Mouse (Mus musculus) mouse embryonic stem cell (cell line): Measurements from ENCODE around the gene Clcn1.

Source experiments
- in situ Hi-C, 2 experiments: fragments of 300-500 bp; cut with MboI; formaldehyde crosslinking; loops; 1 replicate in 1 of 2; 3 replicates in 1 of 2; pipeline ENCODE4 v1.14.3; 2019 to 2020; ENCODE audit warnings: low sequenced_read_pairs in 2 of 2, low pct_unique_long_range_greater_than_20kb in 1 of 2, mixed read lengths in 1 of 2; ENCODE audit not compliant: unreplicated experiment in 1 of 2

The Clcn1 gene

DNA sequence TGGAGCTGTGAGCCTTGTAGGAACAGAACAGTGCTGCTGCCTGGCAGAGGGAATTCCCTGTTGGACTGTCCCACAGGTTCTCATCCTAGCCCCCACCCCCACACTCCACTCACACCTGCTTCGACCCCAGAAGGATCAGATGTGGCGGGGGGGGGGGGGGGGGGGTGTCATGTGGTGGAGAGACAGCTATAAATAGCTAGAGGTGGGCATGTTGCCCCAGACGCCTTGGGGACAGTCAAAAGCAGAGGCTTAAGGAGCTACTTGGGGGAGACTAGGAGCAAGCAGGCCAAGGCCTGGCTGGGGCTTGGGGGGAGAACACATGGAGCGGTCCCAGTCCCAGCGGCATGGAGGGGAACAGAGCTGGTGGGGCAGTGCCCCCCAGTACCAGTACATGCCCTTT, at the start of gene Clcn1:
Gene Clcn1, plus strand, starts transcription at position 238 of the 400 bp plus-strand sequence.
- in situ Hi-C loops = loop anchor here in 1 of 2 experiments (25.0 kb wide), 1 partner anchor 1924 kb away; no protein-coding TSS in a partner anchor

DNA sequence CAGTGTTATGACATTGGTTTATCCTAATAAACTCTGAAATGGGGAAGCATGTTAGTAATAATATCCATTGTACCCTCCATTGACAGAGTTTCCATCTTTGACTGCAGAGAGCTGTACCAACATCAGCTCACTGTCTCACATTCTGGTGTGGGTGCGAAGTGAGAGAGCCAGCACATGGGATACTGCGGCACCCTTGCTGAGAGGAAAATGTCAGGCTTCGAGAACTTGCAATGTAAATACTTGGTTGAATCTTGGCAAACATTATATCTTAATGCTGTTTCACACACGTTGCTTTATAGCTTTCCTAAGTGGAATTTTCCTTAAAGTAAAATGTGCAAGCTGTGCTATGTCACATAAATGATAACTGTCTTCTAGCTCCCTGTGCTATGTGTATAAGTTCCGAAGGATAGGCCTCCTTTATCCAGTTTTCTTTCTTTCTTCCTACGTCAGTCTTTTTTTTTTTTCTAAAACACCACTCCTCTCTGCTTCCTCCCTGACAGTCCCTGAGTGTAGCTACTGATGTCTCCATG, 49.1 kb upstream of the Clcn1 start:
- in situ Hi-C loops = loop anchor here in 1 of 2 experiments (25.0 kb wide), 1 partner anchor 350 kb away; the partner anchor contains the start of gene Tcaf3

DNA sequence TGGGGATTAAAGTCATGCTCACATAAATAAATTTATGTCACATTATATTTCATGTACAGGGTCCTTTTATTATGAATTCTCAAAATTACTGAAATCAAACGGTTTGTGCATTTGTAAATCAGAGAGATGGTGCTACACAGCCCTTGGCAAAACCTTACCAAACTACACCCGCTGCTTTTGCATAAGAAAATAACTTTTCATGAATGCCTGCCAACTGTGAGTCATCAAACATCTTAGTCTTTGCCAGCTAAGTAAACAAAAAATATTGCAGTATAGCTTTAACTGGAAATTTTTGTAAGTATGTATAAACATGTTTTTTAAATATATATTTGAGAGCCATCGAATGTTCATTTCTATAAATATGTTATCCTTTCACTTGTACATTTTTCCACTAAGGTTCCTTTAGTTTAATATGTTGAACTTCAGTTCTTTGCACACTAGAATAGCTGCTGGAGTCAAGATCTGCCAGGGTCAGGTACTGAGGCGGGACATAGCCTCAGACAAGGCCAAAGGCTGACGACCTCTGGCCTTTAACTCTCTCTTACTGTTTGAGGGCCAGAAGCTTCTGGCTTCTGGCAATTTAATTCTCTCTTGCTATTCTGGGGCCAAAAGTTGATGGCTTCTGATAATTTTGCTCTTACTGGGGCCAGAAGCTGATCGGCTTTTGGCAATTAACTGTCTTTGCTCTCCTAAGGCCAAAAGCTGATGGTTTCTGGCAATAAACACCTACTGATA, 45.0 kb upstream of the Clcn1 start:
- in situ Hi-C loops = loop anchor here in 1 of 2 experiments (25.0 kb wide), 1 partner anchor 346 kb away; the partner anchor contains the start of gene Tcaf3

DNA sequence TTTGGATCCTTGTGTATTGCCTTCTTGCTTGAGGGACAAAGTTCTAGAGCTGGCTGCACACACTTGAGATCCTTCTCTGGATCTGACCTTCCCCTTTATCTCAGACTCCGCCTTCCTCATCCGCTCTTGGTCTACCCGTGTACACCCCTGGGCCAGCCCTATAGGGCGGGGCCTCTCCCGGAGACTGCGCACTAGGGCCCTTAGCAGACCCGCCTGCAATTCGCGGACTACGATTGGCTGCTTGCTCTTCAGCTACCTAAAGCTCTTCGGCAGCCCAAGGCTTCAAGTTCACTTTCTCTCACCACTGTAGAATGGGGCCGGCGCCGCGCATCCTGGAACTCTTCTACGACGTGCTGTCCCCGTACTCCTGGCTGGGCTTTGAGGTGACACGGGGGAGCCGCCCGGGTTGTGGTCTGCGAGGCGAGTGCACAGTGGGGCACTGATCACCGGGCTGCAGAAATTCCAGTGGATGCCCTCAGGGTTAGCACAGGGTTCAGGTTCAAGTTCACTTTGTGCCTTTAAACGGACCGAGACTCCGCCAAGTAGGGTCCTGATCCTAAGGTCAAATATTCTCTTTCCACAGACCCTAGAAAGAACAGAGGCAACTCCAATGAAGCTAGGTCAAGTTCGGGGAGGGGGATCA, 40.7 kb upstream of the Clcn1 start, which contains the start of gene Gstk1:
Gene Gstk1, plus strand, starts transcription at position 225 of the 643 bp plus-strand sequence.
- in situ Hi-C loops = loop anchor here in 1 of 2 experiments (25.0 kb wide), 1 partner anchor 341 kb away; the partner anchor contains the start of gene Tcaf3

DNA sequence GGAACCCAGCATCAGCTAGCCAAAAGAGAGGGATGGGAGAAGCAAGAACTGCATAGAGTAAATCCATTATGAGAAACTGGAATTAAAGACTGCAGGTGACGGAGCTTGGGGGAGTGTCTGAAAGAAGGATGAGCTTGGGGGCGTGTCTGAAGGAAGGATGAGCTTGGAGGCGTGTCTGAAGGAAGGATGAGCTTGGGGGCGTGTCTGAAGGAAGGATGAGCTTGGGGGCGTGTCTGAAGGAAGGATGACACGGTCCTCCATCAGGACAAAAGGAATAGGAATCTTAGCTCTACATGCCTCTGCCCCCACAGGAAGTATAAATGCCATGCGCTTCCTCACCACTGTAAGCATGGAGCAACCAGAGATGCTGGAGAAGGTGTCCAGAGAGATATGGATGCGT, 39.3 kb upstream of the Clcn1 start:
- in situ Hi-C loops = loop anchor here in 1 of 2 experiments (25.0 kb wide), 1 partner anchor 340 kb away; the partner anchor contains the start of gene Tcaf3

DNA sequence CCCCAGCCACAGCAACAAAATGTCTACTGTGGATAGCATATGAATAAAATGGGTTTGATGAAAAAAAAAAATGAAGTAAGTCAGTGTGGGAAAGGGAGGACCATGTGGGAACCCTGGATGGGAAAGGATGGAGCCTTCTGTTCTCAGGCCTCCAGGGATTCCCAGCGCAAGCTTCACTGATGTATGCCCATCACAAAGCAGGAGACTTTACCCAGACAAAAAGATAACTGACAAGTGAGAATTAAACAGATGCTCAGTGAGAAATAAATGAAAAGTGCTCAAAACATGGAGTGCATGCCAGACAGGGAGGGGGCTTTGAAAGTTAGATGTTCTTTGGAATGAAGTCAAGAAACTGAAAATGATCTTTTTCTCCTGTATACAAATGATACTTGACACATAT, 38.5 kb upstream of the Clcn1 start:
- in situ Hi-C loops = loop anchor here in 1 of 2 experiments (25.0 kb wide), 1 partner anchor 339 kb away; the partner anchor contains the start of gene Tcaf3

DNA sequence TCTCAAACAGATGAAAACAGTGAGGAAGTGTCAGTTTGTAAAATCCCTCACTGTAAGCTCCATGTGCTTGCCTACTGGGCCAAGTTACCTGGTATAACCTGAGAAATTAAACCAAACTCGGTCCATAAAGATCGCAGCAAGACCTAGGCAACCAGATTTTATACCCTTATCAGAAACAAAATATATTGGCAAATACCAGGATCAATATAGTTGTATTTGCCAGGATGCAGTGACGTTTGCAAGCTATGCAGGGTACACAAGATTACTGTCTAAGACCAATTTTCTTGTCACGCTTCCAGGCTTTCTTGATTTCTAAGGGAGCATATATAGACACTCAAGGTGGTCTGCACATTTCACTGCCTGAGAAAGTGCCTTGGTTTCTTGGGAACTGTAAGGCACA, 34.7 kb upstream of the Clcn1 start:
- in situ Hi-C loops = no loop called here

DNA sequence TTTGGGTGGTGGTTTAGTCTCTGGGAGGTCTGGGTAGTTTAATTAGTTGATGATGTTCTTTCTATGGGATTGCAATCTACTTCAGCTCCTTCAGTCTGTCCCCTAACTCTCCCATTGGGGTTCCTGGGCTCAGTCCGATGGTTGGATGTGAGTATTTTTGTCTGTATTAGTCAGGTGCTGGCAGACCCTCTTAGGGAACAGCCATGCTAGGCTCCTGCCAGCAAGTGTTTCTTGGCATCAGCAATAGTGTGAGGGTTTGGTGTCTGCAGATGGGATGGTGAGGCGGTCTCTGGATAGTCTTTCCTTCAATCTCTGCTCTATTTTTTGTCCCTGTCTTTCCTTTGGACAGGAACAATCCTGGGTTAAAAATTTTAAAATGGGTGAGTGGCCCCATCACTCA, 33.4 kb upstream of the Clcn1 start:
- in situ Hi-C loops = no loop called here

DNA sequence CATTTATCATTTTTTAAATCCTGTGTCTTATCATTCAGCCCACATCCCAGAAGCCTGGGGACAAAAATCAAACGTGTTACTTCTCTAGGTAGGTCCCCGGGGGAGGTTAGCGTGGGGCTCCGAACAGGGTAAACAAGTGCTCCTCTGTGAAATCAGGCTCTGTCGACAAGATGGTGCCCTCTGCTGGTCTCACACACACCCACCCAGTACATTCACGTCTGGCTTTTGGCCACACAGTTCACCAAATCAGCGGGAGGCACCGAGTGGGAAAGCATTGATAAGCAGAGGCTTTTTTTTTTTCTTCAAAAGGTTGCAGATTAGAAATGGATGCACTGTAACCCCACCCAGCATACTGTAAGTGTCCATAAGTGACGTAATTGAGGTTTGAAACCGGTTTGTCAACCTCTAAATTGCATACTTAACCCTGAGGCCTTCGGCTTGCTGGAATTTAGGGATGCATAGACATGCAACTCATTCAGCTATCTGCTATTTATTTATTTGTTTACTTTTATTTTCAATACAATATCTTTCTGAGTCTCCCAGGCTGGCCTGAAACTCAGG, 29.1 kb upstream of the Clcn1 start:
- in situ Hi-C loops = no loop called here

DNA sequence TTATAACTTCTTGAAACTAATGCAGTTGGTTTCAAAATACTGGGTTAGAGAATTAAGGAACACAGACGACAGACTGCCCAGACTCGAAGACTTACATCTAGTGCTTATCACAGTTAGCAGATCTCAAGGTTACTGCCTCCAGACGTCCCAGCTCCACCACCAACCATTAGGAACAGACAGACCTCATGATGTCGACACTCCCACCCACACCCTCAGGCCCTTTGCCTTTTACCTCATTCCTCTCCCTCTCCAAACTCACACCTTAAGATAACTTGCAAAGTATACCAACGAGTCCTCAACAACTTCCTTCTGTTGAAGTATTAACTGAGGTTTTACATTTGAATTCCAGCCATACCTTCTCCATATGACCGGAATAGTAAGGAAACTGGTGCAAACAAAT, 26.1 kb upstream of the Clcn1 start:
- in situ Hi-C loops = no loop called here

DNA sequence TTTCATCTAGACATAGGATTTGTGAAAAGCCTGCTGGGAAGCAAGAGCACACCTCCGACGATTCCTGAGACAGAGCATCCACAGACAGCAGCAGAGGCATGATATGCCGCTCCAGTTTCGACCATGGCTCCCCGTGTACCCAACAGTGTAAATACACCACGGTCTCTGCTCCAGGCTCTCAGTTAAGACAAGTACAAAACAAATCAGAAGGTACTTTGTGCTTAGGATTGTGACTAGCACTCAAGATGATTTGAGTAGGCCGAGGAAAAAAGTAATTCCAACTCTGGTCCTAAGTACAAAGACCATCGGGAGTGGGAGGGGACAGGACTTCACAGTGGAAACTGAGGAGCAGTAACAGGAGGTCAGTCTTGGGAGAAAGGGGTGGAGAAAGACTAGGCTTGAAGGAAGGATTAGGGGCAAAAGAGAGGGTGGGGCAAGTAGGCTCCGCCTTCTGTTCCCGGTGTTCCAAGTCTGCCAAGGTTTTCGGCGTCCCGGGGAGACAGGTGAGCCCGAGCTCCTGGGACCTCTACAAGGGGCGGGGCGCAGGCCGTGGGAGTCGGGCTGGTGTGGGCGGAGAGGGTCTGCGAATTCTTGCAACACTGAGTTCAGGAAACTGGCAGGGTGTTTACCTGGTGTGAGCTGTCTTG, 24.8 kb upstream of the Clcn1 start, which contains the start of gene Tmem139:
Gene Tmem139, plus strand, starts transcription at position 447 of the 647 bp plus-strand sequence.
- in situ Hi-C loops = no loop called here

DNA sequence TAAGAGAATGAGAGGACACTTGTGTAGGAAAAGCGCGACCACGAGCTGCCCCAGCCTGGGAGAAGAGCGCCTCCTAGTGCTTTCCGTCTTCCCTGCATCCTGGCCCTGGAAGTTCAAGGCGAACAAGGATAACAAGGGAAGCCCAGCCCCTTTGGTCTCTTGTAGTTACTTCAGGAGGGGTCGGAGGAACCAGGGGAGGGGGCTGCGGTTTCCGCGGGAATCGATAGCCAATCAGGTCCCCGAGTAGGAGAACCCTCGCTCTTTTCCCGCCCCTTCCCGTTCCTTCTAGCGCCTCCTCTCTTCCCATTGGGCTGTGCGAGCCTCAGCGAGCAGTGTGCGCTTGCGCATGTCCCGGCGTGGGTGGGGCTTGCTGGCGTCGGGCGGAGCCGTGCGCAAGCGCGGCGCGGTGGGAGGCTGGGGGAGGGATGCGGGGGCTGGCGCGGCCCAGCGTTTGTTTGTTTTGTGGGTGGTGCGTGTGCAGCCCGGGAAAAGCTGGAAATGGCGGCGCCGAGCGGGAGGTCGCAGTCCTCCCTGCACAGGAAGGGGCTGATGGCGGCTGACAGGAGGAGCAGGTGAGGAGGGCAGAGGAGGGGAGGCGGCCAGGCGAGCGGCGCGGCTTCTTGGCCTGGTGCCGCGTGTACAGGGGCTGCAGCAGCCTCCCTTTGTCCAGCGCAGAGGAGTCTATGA, 21.7 kb upstream of the Clcn1 start, which contains the start of gene Casp2:
Gene Casp2, plus strand, starts transcription at position 360 of the 687 bp plus-strand sequence.
- in situ Hi-C loops = no loop called here

DNA sequence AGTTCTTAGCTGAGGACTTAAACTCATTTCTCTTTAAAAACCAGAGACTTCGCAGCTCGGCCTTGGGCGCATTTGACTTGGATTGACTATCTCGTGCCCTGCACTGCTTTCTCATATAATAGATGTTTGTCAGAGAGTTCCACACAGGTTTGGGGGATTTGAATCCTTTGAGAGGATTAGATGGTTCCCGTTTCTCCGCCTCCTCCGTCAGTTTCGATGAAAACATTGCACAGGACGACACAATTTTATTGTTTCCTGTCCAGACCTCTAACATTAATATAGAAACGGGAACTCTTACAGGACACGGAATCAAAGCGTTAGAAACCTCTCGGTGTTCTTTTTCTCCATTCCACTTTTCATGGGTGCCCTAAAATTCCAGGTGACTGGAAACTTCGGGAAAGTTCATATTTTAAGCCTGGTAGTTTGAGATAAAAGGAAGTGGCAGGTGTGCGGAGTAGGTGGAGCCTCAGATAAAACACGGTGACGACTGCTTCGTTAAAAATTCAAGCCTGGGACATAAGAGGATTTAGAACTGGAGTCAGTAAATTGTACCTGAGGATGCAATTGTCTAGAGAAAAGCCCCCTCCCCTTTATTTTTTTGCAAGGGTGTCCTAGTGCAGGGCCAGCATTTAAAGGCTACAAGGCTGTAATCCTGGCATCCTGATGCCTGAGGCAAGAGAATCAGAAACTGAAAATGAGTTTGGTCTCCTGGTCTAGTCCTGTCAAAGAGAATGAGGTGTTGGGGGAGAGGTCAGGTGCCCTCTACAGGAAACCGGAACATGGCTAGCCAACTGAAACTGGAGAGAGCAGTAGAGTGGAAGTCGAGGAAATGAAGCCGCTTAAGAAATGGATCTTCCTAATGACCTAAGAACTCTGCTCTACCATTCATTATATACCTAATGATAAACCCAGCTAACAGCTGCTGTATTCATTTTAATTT, 20.8 kb upstream of the Clcn1 start:
- in situ Hi-C loops = no loop called here

DNA sequence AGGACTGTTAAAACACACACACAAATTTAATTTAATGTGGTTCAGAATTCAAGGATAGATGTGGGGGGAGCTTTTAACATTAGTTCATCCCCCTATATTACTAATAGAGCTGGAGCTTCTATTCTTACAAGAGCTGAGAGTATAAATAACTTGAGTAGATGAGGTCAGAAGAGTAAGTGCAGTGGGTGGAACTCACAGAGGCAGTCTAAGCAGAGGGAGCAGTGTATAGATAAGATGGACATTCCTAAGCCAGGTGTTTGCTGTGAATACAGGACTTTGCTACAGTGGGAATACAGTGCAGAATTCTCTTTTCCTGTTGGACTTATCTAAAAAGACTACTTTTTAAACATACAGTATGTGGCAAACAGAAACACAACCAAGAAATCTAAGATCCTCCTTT, 15.7 kb upstream of the Clcn1 start:
- in situ Hi-C loops = no loop called here

DNA sequence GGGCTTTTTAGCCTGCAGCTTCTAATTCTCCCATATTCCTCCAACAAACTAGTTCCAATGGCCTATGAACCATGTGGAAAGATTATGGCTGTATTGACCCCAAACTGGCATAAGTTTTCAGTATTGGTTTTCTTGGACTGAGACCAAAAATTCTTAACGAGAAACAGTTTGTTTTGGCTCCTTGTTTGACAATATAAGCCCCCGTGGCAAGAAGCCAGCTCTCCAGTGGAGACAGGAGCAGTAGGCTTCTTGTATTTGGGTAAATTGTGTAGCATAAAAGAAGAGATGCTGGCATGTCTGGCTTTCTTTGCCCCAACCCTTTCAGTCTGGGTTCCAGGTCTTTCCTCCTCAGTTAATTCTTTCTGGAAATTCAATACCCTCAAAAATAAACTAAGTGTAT, 10.3 kb upstream of the Clcn1 start:
- in situ Hi-C loops = loop anchor here in 1 of 2 experiments (25.0 kb wide), 1 partner anchor 1914 kb away; no protein-coding TSS in a partner anchor

DNA sequence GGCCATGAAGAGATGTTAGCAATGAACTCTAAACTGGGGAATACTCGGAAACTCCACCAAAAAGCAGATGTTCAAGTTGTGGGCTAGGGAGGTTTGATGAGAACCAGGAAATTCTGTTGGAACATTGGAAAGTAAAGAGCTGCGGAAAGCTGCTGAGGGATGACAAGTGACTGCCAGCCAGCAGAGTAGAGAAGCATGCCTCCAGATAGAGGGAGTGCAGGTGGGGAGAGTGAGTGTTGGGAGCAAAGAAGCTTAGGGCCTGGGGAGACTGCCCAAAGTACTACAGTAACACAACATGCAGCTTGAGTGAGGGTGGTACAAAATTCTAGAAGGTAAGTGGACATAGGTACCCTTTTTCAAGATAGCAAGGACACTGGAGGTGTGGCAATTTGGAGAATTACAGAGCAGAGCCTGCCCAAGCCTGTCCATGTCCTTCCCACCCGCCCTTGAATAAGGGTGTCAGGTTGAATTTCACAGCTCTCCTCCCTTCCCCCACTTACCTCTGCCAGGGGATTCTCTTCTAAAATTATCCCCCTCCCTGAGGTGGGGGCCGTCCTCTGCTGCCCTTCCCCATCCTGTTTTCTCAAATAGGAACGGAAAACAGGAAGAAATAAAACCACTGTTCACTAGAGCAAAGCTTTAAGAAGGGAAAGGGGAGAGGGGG, 3.5 kb upstream of the Clcn1 start:
- in situ Hi-C loops = loop anchor here in 1 of 2 experiments (25.0 kb wide), 1 partner anchor 1921 kb away; no protein-coding TSS in a partner anchor
